Mouse (Mus musculus): ENCODE results near the gene Zfp710.

Zfp710 gene

DNA sequence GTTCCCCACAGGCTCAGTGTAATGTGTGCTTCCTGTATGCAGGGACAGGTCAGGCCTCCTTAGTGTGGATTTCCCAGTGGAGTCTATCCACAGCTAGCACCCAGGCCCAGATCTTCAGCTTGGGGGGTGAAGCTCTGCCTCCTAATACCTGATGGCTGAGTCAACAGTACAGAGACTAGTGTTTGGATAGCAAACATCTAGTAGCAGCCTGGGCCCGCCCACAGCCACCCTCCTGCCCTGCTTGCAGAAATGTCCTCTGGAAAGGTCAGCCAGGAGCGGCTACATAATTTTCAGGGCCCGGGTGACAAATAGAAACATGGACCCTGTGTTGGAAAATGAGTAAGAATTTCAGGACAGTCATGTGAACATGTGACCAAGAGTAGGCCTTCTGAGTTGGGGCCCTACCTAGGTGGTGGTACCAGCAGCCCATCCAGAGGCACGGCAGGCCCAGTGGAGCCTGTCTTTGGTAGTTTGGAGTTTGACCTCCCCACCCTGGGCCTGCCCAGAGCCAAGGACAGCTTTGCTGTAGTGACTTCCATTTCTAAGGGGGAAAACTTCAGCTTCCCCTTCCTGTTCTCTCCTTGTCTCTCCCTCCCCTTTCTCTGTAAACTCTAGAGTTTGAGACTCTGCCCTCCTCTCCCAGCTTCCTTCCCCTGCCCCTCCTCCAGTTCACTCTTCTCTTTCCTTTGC lies 32.5 kb downstream of the Zfp710 start:
- in situ Hi-C loops (cut with MboI, MseI), result no loop called here

GRCm38 (mm10) chr7:80057781-80058180 lies 33.2 kb downstream of the Zfp710 start:
- in situ Hi-C loops (cut with MboI, MseI), result no loop called here

DNA sequence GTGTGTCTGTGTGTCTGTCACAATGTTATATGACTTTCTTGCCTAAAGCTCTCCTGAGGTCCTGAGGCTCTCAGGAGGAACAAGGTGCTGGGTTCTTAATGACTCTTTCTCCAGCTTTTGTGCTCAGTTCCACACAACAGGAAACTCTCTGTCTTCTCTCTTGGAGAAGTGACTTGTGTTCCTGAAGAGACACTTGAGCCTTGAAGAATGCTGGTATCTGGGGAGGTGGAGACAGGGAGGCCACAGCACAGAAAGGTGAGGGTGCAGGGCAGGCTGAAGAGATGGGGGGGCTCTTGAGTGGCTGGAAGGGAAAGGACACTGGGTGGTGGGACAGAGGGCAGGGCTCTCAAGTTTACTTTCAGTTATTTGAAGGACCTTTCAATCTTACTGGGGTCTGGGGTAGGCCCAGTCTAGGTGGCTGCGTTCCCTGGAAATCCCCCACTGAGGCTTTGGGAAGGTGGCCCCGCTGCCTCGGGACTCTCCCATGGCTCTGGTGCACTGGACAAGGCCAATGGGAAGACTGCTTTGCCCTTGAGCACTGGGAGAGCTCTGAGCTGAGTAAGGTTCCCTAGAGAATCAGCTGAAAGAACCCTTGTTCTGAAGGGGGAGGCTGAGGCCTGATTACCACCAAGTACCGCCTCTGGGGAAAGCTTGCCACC lies 33.9 kb downstream of the Zfp710 start:
- in situ Hi-C loops (cut with MboI, MseI), result no loop called here

GRCm38 (mm10) chr7:80059064-80059838 lies 34.6 kb downstream of the Zfp710 start:
- in situ Hi-C loops (cut with MboI, MseI), result no loop called here

DNA sequence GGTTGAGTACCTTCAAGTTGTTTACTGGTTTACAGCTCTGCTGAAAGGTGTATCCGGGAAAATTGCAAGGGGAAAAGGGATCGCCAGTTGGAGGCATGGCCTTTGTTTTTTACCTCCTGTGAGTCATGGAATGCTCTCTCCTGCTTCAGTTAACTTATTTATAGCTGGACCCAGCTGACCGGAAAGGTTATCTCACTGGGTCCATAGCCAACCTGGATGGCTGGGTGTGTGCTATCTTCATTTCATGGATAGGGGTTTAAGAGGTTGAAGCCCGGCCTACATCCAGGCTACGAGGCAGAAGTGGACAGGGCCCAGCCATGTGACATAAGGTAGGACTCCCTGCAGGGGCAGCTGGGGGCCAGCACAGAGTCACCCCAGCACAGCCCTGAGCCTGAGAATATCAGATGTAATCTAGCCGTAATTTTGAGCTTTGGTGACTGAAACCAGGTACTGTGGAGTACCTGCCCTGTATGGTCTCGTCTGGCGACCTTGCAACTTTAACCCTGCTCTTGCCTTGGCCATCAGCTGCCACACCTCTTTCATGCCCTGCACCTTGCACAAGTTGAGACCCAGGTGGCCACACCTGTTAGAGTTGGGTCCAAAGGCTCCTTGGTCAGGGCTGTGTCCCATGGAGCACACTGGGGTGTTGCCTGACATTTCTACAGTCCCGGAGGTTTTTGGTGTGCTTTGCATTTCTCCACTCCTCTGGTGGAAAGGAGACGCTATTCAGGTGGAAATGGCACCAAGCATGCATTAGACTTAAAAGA lies 35.6 kb downstream of the Zfp710 start:
- in situ Hi-C loops (cut with MboI, MseI), result no loop called here

- in situ Hi-C loops (cut with MboI, MseI), result no loop called here
These were observed 37.6 kb downstream of the Zfp710 start for GRCm38 (mm10) chr7:80062083-80062826.

GRCm38 (mm10) chr7:80063244-80063643 lies 38.6 kb downstream of the Zfp710 start:
- in situ Hi-C loops (cut with MboI, MseI), result no loop called here

GRCm38 (mm10) chr7:80063902-80064736 lies 39.5 kb downstream of the Zfp710 start:
- in situ Hi-C loops (cut with MboI, MseI), result no loop called here

GRCm38 (mm10) chr7:80065250-80065649 lies 40.6 kb downstream of the Zfp710 start:
- in situ Hi-C loops (cut with MboI, MseI), result no loop called here

DNA sequence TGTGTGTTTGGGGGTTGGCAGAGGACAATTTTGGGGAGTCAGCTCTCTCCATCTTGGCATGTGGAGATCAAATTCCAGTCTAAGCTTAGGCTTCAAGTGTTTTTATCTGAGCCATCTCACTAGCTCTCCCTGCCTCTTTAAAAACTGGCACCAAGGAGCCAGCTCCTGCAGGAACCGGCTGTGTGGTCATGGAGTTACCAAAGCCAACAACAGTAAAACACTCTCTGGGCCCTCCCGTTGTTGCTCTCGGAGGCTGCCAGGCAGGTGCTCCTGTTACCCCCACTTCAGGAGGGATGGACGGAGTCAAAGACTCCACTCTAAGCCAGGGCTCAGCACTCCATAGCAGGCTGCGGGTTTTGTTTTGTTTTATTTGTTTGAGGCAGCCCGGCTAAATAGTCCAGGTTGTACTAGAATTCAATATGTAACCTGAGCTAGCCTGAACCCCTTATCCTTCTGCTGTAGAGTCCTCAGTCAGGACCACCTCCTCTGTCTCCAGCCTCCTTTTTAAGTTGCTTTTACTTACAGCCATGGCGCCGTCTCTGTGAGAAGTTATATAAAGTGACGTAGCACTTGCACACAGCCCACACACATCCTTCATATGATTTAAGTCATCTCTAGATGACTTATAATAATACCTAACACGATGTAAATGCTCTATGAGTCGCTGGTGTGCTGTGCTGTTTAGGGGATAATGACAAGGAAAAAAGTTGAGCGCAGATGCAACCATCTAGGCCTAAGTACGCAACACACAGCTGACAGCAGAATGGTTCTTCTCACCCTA lies 42.3 kb downstream of the Zfp710 start:
- in situ Hi-C loops (cut with MboI, MseI), result no loop called here

- in situ Hi-C loops (cut with MboI, MseI), result no loop called here
These were observed 43.7 kb downstream of the Zfp710 start for GRCm38 (mm10) chr7:80068341-80068740.

DNA sequence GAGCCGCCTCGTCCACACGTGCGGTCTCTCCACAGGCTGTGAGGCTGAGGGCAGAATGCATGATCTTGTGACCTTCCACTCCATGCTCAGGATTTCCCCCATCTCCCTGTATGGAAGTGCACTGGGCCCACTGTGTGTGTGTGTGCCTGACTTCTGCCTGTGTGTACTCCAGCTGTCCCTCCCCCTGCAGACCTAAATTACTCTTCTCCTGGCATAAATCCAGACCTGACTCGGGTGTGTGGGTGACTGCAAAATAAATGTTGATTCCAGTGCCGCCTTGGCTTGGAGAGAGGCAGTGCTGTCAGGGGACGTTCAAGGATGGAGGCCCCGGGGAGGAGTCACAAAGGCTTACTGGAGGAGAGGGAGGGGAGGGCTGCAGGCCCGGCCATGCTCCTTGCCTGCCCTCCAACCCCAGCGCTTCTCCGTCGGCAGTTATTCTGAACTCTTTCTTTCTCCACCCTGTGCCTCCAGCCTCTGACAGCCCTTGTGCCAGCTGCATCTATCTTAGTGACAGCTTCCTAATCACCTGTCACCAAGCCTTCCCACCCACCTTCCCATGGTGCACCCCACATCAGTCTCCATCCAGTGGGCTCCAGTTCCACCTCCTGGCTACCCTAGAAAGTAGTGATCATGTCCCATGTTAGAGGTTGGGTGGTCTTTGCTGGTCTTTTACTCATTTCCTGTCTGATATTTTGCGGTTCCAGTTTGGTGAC lies 45.2 kb downstream of the Zfp710 start:
- in situ Hi-C loops (cut with MboI, MseI), result no loop called here

GRCm38 (mm10) chr7:80071209-80071608 lies 46.6 kb downstream of the Zfp710 start:
- in situ Hi-C loops (cut with MboI, MseI), result no loop called here

GRCm38 (mm10) chr7:80072297-80072696 lies 47.7 kb downstream of the Zfp710 start:
- in situ Hi-C loops (cut with MboI, MseI), result no loop called here

GRCm38 (mm10) chr7:80073506-80073905 lies 48.9 kb downstream of the Zfp710 start:
- in situ Hi-C loops (cut with MboI, MseI), result no loop called here

GRCm38 (mm10) chr7:80074921-80075441 lies 50.4 kb downstream of the Zfp710 start:
- in situ Hi-C loops (cut with MboI, MseI), result no loop called here

- in situ Hi-C loops (cut with MboI, MseI), result no loop called here
These were observed 51.5 kb downstream of the Zfp710 start for GRCm38 (mm10) chr7:80075946-80076583.
